Mouse (Mus musculus): Measurements from ENCODE around the gene Nxpe3.
A peak's percentile ranks its signal among the peaks of the same experiment; 100 is the strongest.
"Not testable (repeated sequence)": the region's sequence is repeated elsewhere in the genome, so short reads cannot be mapped to it uniquely, and the experiment has no call there.

Nxpe3 gene

GRCm38 (mm10) chr16:55890346-55891136, 4.5 kb downstream of the Nxpe3 start:
- DNase-seq (ENCODE audit: low spot score in 2 of 2): no peak

- no peak for DNase-seq (ENCODE audit: low spot score in 2 of 2)
Observed at GRCm38 (mm10) chr16:55889451-55889850, 5.6 kb downstream of the Nxpe3 start.

- DNase-seq (ENCODE audit: low spot score in 2 of 2): no peak
Observed at GRCm38 (mm10) chr16:55888584-55888960, 6.5 kb downstream of the Nxpe3 start.

- DNase-seq (ENCODE audit: low spot score in 2 of 2): no peak
Observed at GRCm38 (mm10) chr16:55887814-55888583, 7.1 kb downstream of the Nxpe3 start.

- no peak for DNase-seq (ENCODE audit: low spot score in 2 of 2)
Observed at GRCm38 (mm10) chr16:55884246-55884645, 10.8 kb downstream of the Nxpe3 start.

- DNase-seq (ENCODE audit: low spot score in 2 of 2): no peak
Observed at GRCm38 (mm10) chr16:55876025-55876424, 19.1 kb downstream of the Nxpe3 start.

GRCm38 (mm10) chr16:55863832-55864231, 31.3 kb downstream of the Nxpe3 start:
- DNase-seq (ENCODE audit: low spot score in 2 of 2): no peak

- peak; percentile 37 to 74 for DNase-seq (ENCODE audit: low spot score in 2 of 2)
Observed at GRCm38 (mm10) chr16:55863149-55863815, 31.8 kb downstream of the Nxpe3 start.

- DNase-seq (ENCODE audit: low spot score in 2 of 2): no peak
Observed at GRCm38 (mm10) chr16:55861104-55861503, 34.0 kb downstream of the Nxpe3 start.

- not testable (repeated sequence) for DNase-seq (ENCODE audit: low spot score in 2 of 2)
Observed at GRCm38 (mm10) chr16:55859421-55859820, 35.7 kb downstream of the Nxpe3 start.

- DNase-seq (ENCODE audit: low spot score in 2 of 2): peak; percentile 26 to 71
Observed at GRCm38 (mm10) chr16:55858465-55858864, 36.6 kb downstream of the Nxpe3 start.

GRCm38 (mm10) chr16:55852943-55853727, 42.0 kb downstream of the Nxpe3 start:
- peak in 1 of 2 experiments; percentile 80 for DNase-seq (ENCODE audit: low spot score in 2 of 2)

GRCm38 (mm10) chr16:55852515-55852914, 42.6 kb downstream of the Nxpe3 start:
- DNase-seq (ENCODE audit: low spot score in 2 of 2): no peak

- no peak for DNase-seq (ENCODE audit: low spot score in 2 of 2)
Observed at GRCm38 (mm10) chr16:55850485-55850884, 44.6 kb downstream of the Nxpe3 start.

GRCm38 (mm10) chr16:55847679-55848078, 47.4 kb downstream of the Nxpe3 start:
- no peak for DNase-seq (ENCODE audit: low spot score in 2 of 2)

- DNase-seq (ENCODE audit: low spot score in 2 of 2): no peak
Observed at GRCm38 (mm10) chr16:55844847-55845246, 50.2 kb downstream of the Nxpe3 start.

- DNase-seq (ENCODE audit: low spot score in 2 of 2): no peak
Observed at GRCm38 (mm10) chr16:55843919-55844318, 51.2 kb downstream of the Nxpe3 start.

- no peak for DNase-seq (ENCODE audit: low spot score in 2 of 2)
Observed at GRCm38 (mm10) chr16:55843134-55843533, 52.0 kb downstream of the Nxpe3 start.

GRCm38 (mm10) chr16:55841506-55841905, 53.6 kb downstream of the Nxpe3 start:
- no peak for DNase-seq (ENCODE audit: low spot score in 2 of 2)

- DNase-seq (ENCODE audit: low spot score in 2 of 2): peak; percentile 78 to 87
Observed at GRCm38 (mm10) chr16:55838510-55839474, 56.3 kb downstream of the Nxpe3 start, which contains the start of gene Nfkbiz. Gene Nfkbiz (minus strand): TSS chr16:55838899.

Measured in urinary bladder, postnatal 4 days (tissue).